Mouse (Mus musculus) E14TG2a.4 (cell line): Measurements from ENCODE around the gene Ltbr.

Experiments used
- H3K27me3 ChIP-seq: 2 replicates; pipeline ENCODE4 v1.6.1; 2014; ENCODE audit warnings: low read length, control low read depth; ENCODE audit not compliant: insufficient read depth
- H3K36me3 ChIP-seq: 2 replicates; pipeline ENCODE4 v1.6.1; 2014; ENCODE audit warnings: low read length, control low read depth; ENCODE audit not compliant: insufficient read depth
- H3K4me1 ChIP-seq: replicated peaks from 2 replicates; pipeline ENCODE4 v1.6.1; 2014; ENCODE audit warnings: low read depth, low read length, control low read depth
- H3K4me3 ChIP-seq: replicated peaks from 2 replicates; pipeline ENCODE4 v1.5.1; 2014; ENCODE audit warnings: mild to moderate bottlenecking, low read length
- H3K9me3 ChIP-seq: 2 replicates; pipeline ENCODE4 v1.6.1; 2014; ENCODE audit warnings: low read length, control low read depth
- CTCF ChIP-seq: conservative IDR thresholded peaks from 2 replicates; pipeline ENCODE4 v1.5.1; 2014; ENCODE audit warnings: low read length
- NANOG ChIP-seq: IDR thresholded peaks from 2 replicates; pipeline ENCODE4 v1.6.1; 2014; ENCODE audit warnings: borderline replicate concordance, low read length, mixed read lengths
- POU5F1 ChIP-seq: IDR thresholded peaks from 2 replicates; pipeline ENCODE4 v1.6.1; 2014; ENCODE audit warnings: low read length, borderline replicate concordance

The Ltbr gene

DNA sequence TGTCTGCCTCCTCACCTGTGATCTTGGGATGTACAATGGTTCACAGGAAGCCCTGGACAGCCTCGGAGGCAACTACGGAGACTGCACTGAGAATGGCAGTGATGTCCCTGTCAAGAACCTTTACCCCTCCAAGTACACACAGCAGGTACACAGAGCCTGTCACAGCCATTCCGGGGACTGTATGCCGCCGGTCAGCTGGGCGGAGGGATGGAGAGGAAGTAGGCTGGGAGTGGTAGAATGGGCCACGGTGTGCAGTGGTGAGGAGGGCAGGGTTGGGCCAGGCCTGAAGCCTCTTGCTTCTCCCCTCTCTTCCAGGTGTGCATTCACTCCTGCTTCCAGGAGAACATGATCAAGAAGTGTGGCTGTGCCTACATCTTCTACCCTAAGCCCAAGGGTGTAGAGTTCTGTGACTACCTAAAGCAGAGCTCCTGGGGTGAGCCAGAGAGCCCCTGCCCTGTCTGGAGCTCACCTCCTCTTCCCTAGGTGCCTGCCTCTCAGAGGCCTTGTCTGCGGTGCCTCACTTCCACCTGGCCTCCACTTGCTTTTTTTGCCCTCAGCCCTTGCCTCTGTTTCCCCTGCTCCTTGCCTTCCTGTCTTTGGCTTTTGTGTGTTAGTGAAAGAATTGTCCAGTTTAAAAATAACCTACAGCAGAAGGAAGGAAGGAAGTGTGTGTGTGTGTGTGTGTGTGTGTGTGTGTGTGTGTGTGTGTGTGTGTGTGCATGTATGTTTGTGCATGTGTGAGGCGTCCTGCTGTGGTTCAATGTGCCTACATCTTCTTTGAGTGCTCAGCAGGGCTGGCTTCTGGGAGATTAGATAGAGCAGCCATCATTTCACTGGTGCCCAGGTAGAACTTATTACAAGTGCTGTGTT is 25.3 kb upstream of the Ltbr start:
- Histone ChIP-seq H3K27me3 (peaks cover 33% of the 10 kb centered on the region), H3K4me3 (no peak overlapping the region), H3K9me3 (no peaks in the 10 kb centered on the region), H3K4me1 (peaks cover 25% of the 10 kb centered on the region), H3K36me3 (no peaks in the 10 kb centered on the region)
- TF ChIP-seq POU5F1, result no peak

DNA sequence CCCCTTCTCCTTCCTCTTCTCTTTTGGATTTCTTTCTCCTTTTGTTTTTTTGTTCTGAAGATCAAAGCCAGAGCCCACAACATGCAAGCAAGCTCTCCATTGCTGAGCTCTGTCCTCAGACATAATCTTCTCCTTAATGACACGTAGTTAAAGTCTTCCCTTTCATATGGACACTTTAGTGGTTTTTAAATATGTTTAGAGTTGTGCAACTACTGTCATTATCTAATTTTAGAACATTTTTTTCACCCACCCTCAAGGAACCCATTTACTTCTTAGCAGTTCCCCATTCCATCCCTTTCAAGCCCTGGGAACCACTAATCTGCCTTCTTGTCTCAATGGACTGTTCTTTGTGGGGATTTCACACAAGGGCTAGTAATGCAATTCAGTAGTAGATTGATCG is 20.7 kb upstream of the Ltbr start:
- Histone ChIP-seq H3K36me3 (no peaks in the 10 kb centered on the region), H3K4me1 (peaks cover 16% of the 10 kb centered on the region; the same call in 1 of the 2 replicates), H3K9me3 (no peaks in the 10 kb centered on the region), H3K4me3 (no peak overlapping the region), H3K27me3 (peaks cover 47% of the 10 kb centered on the region)
- TF ChIP-seq POU5F1 (no peak), CTCF (no peak)

DNA sequence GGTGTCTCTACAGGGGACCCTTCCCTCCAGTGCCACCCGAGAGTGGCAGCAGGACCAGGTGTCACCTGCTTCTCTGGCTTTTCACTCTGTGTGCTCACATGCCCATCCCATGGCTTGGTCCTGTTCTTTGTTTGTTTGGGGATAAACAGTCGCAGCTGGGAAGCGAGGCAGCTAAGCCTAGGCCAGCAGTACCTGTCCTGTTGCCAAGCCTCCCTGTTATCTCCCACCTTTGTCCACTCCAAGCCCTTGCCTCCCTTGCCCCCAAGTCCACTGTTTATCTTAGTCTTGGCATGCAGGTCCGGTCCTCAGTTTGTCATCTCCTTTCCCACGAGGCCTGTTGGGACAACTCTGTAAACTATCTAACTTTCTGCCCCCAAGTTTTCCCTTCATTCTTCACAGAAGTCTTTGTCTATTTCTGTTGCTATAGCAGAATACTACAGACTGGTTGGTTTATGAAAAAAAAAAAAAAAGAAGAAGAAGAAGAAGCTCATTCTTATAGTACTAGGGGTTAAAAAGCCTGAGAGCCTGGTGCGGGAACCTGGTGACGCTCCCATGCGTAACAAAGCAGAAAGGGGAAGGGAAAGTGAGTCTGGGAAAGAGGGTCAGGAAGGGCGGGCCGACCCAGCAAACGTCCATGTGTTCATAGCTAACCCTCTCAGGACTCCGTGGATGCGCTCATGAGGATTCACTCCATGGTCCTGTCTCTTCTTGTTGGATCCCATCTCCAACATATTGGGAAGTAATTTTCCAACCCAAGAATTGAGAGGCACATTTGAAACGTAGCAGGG is 19.6 kb upstream of the Ltbr start:
- peaks cover 17% of the 10 kb centered on the region for H3K4me1 ChIP-seq
- no peaks in the 10 kb centered on the region for H3K9me3 ChIP-seq

DNA sequence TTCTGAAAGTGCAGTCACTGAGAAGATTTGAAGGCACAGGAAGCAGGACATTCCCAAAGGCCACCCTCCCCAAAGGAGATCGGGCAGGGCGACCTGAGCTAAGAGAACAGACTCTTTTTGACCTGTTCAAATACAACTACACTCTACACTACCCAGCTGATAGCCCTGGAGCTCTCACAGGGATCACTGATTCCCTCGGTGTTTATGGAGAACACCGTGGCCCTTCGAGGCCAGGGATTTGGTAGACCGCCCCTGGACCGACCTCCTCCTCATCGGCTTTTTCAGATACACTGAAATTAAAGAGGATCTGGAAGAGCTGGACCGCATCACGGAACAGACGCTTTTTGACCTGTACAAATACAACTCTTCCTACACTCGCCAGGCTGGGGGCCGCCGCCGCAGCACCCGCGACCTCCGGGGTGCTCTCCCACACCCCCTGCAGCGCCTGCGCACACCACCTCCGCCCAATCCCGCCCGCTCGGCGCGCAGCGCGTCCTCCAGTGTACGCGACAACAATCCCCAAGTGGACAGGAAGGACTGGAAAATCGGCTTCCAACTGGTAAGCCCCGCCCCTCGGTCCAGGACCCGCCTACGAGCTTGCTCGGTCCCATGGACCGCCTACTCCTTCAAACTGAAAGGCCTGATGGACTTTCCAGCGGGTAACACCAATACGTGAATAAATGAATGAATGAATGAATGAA is 17.1 kb upstream of the Ltbr start:
- Histone ChIP-seq H3K4me3 (peak overlapping the region; percentile 76), H3K36me3 (no peaks in the 10 kb centered on the region), H3K27me3 (peaks cover 41% of the 10 kb centered on the region), H3K9me3 (no peaks in the 10 kb centered on the region), H3K4me1 (peaks cover 18% of the 10 kb centered on the region)
- TF ChIP-seq POU5F1 (no peak), NANOG (no peak), CTCF (no peak)

More for the DNA sequence above, 19.6 kb upstream of the Ltbr start:
- no peaks in the 10 kb centered on the region for H3K36me3 ChIP-seq
- TF ChIP-seq CTCF (no peak), POU5F1 (no peak), NANOG (no peak)
- no peak overlapping the region for H3K4me3 ChIP-seq
- H3K27me3 ChIP-seq, result peaks cover 43% of the 10 kb centered on the region

DNA sequence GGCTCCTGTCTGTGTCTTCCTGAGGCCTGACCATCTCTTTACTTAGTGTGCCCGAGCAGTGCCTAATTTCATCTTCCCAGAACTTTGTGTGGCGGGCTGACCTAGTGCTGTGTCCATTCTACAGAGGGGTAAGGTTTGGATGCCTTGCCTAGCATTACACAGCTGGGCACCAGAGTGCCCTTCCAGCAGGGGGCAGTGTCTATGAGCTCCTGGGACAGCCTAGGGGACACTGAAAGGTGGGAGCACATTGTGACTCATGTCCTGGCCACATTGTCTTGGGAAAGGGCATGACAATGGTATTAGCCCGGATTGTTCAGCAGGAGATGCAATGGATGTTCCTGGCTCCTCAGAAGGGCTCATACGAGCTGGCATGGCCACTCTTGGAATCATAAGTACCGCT is 14.6 kb upstream of the Ltbr start:
- H3K4me3 ChIP-seq, result no peak overlapping the region
- peaks cover 23% of the 10 kb centered on the region for H3K4me1 ChIP-seq
- no peaks in the 10 kb centered on the region for H3K9me3 ChIP-seq
- H3K27me3 ChIP-seq, result peaks cover 61% of the 10 kb centered on the region
- no peaks in the 10 kb centered on the region for H3K36me3 ChIP-seq
- no peak for TF ChIP-seq NANOG
- peak; percentile 55 for TF ChIP-seq CTCF

DNA sequence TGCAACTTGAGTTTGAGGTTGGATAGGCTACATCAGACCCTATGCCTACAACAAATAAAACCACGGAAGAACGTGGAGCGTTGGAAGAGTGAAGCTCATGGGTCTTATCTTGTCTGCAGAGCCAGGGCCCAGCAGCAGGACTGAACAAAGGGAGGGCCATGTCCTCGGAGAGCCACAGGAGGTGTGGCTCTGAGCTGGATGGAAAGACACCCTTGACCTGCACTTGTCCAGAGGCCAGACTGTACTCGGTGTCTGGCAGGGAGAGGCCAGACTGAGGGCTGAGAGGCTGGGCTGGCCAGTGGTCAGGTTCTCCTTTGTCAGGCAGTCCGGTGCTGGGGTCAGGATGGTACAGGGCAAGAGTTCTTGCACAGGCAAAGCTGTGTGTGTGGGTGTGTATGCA is 11.7 kb upstream of the Ltbr start:
- H3K27me3 ChIP-seq, result peaks cover 66% of the 10 kb centered on the region
- no peak overlapping the region for H3K4me3 ChIP-seq
- peaks cover 45% of the 10 kb centered on the region for H3K4me1 ChIP-seq
- no peaks in the 10 kb centered on the region for H3K9me3 ChIP-seq
- H3K36me3 ChIP-seq, result no peaks in the 10 kb centered on the region
- TF ChIP-seq NANOG, result no peak
- no peak for TF ChIP-seq POU5F1
- no peak for TF ChIP-seq CTCF

DNA sequence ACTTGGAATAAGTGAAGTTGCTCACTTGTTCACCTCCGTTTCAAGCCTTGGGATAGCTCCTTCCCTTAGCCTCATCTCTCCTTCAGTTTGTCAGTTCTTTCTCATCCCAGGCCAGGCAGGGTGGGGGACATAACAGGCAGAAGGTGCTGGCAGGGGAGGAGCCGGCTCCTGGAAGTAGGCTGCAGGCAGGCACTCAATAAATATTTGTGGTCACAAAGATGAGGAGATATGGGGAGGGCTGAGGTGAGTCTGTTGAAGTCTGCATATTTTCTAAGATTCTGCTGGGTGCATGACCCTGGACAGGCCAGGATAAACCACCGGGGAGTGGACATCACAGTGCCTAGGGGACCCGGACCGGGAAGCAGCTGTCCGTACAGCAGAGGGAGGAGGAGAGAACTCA is 9.9 kb upstream of the Ltbr start:
- H3K27me3 ChIP-seq, result peaks cover 75% of the 10 kb centered on the region
- TF ChIP-seq CTCF, result no peak
- TF ChIP-seq POU5F1, result no peak
- no peak for TF ChIP-seq NANOG
- H3K4me1 ChIP-seq, result peaks cover 51% of the 10 kb centered on the region
- no peaks in the 10 kb centered on the region for H3K36me3 ChIP-seq
- H3K9me3 ChIP-seq, result no peaks in the 10 kb centered on the region
- H3K4me3 ChIP-seq, result no peak overlapping the region

DNA sequence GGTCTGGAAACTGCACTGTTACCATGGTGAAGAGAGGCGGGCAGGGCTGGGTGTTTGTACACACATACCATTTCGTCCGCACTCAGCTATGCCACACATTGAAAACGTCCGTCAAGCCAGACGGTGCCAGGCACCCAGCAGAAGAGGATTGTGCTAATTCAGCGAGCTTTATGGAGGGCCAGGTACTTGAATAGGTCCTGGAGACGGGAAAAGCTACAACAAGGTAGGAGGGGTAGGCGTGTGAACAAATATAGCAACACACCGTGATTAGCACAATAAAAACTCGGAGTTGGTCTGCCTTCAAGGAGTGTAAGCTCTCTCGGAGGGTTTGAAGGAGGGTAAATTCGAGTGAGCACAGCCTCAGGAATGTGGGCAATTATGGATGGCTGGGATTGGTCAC is 9.1 kb upstream of the Ltbr start:
- Histone ChIP-seq H3K27me3 (peaks cover 77% of the 10 kb centered on the region), H3K4me3 (peak overlapping the region; percentile 57; the same call in 1 of the 2 replicates), H3K9me3 (no peaks in the 10 kb centered on the region), H3K4me1 (peaks cover 47% of the 10 kb centered on the region), H3K36me3 (no peaks in the 10 kb centered on the region)
- TF ChIP-seq POU5F1 (no peak), NANOG (no peak), CTCF (no peak)
